8 mouse cellular contexts compared by ENCODE assay signal in genomic region chr3:62458284-62459013, GRCm38 (mm10). TPM values are rescaled to one million over a fixed set of nuclear protein-coding genes. Genes with fewer than 3 reads are reported as not detected.
DNase-seq lines count a peak whose midpoint lies in the region; ATAC-seq and TF ChIP-seq lines count a peak whose summit lies in the region.

No protein-coding gene starts in this region.

- peak; percentile 97 for TF ChIP-seq CTCF in heart, adult 2 months (IDR thresholded peaks at IDR 0.05)

- TF ChIP-seq EP300 in heart, adult 2 months (IDR thresholded peaks at IDR 0.05; ENCODE audit: insufficient read depth, low read depth, low read length) = peak; percentile 48; the same call in 1 of the 2 replicates

- peak; percentile 87 for ATAC-seq in kidney, embryonic 14.5 days (ENCODE audit: low FRiP score, low TSS enrichment)
- ATAC-seq in limb, embryonic 12.5 days (ENCODE audit: insufficient number of reproducible peaks, insufficient read depth, low FRiP score, low TSS enrichment, low read depth) = 0 out of 2 replicates have a peak, but pooled peaks have one; percentile 67

- no peak overlapping the region for H3K4me3 ChIP-seq in heart, adult 2 months
- no peak overlapping the region for H3K4me3 ChIP-seq in kidney, embryonic 14.5 days (ENCODE audit: low read length)
- no peak overlapping the region for H3K4me3 ChIP-seq in limb, embryonic 12.5 days (replicated peaks)

- WGBS in heart, adult 2 months = 44% methylated on average over 6 of the region's 6 CpGs
- WGBS in kidney, embryonic 14.5 days = 45% methylated on average over 6 of the region's 6 CpGs
- WGBS in limb, embryonic 12.5 days = 36% methylated on average over 6 of the region's 6 CpGs

- peak; percentile 37 to 40 for DNase-seq in B cell, adult 2 months
- DNase-seq in adrenal gland, adult 2 months = peak; percentile 52
- DNase-seq in embryo, embryonic 11.5 days (ENCODE audit: low read depth, low spot score) = peak; percentile 46
- DNase-seq in heart, adult 2 months = peak; percentile 47 to 71
- DNase-seq in naive thymus-derived CD4-positive, alpha-beta T cell, adult 2 months (ENCODE audit: low read depth) = peak; percentile 43
- DNase-seq in thymus, postnatal 0 days (ENCODE audit: low spot score) = peak; percentile 20

- no peak overlapping the region for H3K27ac ChIP-seq in heart, adult 2 months
- H3K27ac ChIP-seq in kidney, embryonic 14.5 days (ENCODE audit: low read depth, low read length) = no peak overlapping the region
- no peak overlapping the region for H3K27ac ChIP-seq in limb, embryonic 12.5 days

- H3K27me3 ChIP-seq in heart, adult 2 months (ENCODE audit: control insufficient read depth, insufficient read depth, low read length) = no peaks in the 10 kb centered on the region
- H3K27me3 ChIP-seq in kidney, embryonic 14.5 days (ENCODE audit: control insufficient read depth, insufficient read depth, low read length) = no peaks in the 10 kb centered on the region
- H3K27me3 ChIP-seq in limb, embryonic 12.5 days = no peaks in the 10 kb centered on the region

- H3K36me3 ChIP-seq in heart, adult 2 months (ENCODE audit: control insufficient read depth, insufficient read depth, low read length) = no peaks in the 10 kb centered on the region; the same call in 1 of the 2 replicates
- H3K36me3 ChIP-seq in kidney, embryonic 14.5 days (ENCODE audit: control insufficient read depth, insufficient read depth, low read length) = peaks cover 34% of the 10 kb centered on the region
- peaks cover 32% of the 10 kb centered on the region for H3K36me3 ChIP-seq in limb, embryonic 12.5 days

- H3K79me2 ChIP-seq in heart, adult 2 months (replicated peaks; ENCODE audit: control insufficient read depth, insufficient read depth, low read length) = no peaks in the 10 kb centered on the region

- H3K9ac ChIP-seq in heart, adult 2 months (ENCODE audit: low read depth, low read length) = no peak overlapping the region
- H3K9ac ChIP-seq in kidney, embryonic 14.5 days (ENCODE audit: low read depth, low read length) = no peak overlapping the region
- no peak overlapping the region for H3K9ac ChIP-seq in limb, embryonic 12.5 days (replicated peaks)

- H3K4me2 ChIP-seq in kidney, embryonic 14.5 days (replicated peaks; ENCODE audit: low read depth, low read length) = no peak overlapping the region
- no peak overlapping the region for H3K4me2 ChIP-seq in limb, embryonic 12.5 days

- no peak for TF ChIP-seq POLR2A in heart, adult 2 months (IDR thresholded peaks at IDR 0.05; ENCODE audit: insufficient read depth, low read depth, low read length)

- H3K9me3 ChIP-seq in kidney, embryonic 14.5 days (ENCODE audit: control insufficient read depth, low read length) = no peaks in the 10 kb centered on the region
- no peaks in the 10 kb centered on the region for H3K9me3 ChIP-seq in limb, embryonic 12.5 days

- intact Hi-C loops in heart, adult 2 months (cut with DNase I) = loop anchor here (5.0 kb wide), 3 partner anchors 121 to 1216 kb away; partner anchors contain the start of gene Arhgef26

- H3K4me1 ChIP-seq in heart, adult 2 months (ENCODE audit: control insufficient read depth, insufficient read depth, low read length) = no peaks in the 10 kb centered on the region
- no peaks in the 10 kb centered on the region for H3K4me1 ChIP-seq in kidney, embryonic 14.5 days (ENCODE audit: control insufficient read depth, insufficient read depth, low read length)
- 0 out of 2 replicates have a peak, but pooled peaks cover 4% of the 10 kb centered on the region for H3K4me1 ChIP-seq in limb, embryonic 12.5 days (replicated peaks)

RNA-seq across cellular contexts. Expression of gene Dhx36, which starts 48.4 kb away (rescaled TPM):
- 10 to 100 TPM; 27.3 to 34.0 TPM for total RNA-seq in adrenal gland, adult 2 months (2021)
- 1.2 TPM in 2 replicates for polyA plus RNA-seq in adrenal gland, adult 2 months (2012; rRNA removed)
- total RNA-seq in heart, adult 2 months (2021) = 10 to 100 TPM; 15.3 to 17.0 TPM
- polyA plus RNA-seq in heart, adult 2 months (2012; rRNA removed) = 5.0 and 10.7 TPM in 2 replicates
- 44.1 and 45.0 TPM in 2 replicates for polyA plus RNA-seq in kidney, embryonic 14.5 days (2014; fragmentation: Nextera tagmentation; extraction: Ambion mirVana)
- polyA plus RNA-seq in limb, embryonic 12.5 days (2016; fragmentation: Nextera tagmentation; extraction: Ambion mirVana) = 44.5 and 47.2 TPM in 2 replicates
- polyA plus RNA-seq in thymus, postnatal 0 days (2015; fragmentation: Nextera tagmentation; extraction: Ambion mirVana) = 25.3 and 30.6 TPM in 2 replicates
